Mouse (Mus musculus): ENCODE measurements around the gene Baz1a.
"Not testable (repeated sequence)": the region's sequence is repeated elsewhere in the genome, so short reads cannot be mapped to it uniquely, and the experiment has no call there.

Gene Baz1a

DNA sequence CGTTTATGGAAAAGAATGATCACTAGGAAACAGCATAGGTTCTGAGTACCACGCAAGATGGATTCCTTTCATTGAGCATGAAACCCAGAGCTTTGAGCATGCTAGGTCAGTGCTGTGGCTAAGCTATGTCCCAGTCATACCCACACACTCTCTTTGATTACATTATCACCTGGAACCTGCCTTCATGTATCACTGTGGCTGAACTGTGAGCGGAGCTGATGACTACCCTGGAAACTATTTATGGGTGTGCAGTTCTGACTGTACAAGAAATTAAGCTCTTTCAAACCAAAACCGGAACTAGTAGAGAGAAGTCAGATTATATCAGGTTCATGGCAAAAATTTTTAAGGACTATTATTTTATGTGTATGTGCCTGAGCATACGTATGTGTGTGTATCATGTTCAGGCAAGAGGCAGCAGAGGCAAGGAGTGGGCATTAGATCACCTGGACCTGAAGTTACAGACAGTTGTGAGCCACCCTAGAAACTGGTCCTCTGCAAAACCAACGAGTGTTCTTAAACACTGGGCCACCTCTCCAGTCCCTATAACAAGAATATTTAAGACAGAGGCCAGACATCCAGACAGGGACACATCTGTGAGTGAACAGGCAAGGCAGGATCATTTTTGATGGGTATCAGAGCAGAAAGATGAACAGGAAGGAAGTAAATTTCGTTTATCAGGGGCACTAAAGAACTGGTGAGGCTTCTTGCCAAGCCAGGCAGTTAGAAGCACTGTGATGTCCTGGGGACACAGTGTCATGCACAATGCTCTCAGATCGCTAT, 2.4 kb upstream of the Baz1a start:
- in situ Hi-C loops (cut with MboI; ENCODE audit: low pct_unique_long_range_greater_than_20kb in 1 of 2, low sequenced_read_pairs in 2 of 2, unreplicated experiment in 1 of 2) = no loop called here

DNA sequence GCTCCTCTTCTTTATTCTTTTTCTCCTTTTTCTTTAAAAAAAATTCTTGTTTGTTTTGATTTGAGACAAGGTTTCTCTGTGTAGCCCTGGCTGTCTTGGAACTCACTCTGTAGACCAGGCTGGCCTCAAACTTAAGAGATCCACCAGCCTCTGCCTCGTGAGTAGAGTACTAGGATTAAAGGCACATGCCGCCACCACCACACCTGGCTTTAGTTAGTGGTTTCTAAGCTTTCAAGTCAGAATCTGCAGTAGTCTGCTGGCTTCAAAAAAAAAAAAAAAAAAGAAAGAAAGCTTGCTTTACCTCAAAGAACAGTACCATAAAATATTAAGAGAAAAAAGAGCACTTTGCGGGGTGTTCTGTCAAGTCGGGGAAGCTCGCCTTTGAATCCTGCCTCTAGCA, 1.3 kb upstream of the Baz1a start:
- in situ Hi-C loops (cut with MboI; ENCODE audit: low pct_unique_long_range_greater_than_20kb in 1 of 2, low sequenced_read_pairs in 2 of 2, unreplicated experiment in 1 of 2) = no loop called here

- in situ Hi-C loops (cut with MboI; ENCODE audit: low pct_unique_long_range_greater_than_20kb in 1 of 2, low sequenced_read_pairs in 2 of 2, unreplicated experiment in 1 of 2) = no loop called here
These were observed 1.1 kb downstream of the Baz1a start for GRCm38 (mm10) chr12:55013031-55013430.

DNA sequence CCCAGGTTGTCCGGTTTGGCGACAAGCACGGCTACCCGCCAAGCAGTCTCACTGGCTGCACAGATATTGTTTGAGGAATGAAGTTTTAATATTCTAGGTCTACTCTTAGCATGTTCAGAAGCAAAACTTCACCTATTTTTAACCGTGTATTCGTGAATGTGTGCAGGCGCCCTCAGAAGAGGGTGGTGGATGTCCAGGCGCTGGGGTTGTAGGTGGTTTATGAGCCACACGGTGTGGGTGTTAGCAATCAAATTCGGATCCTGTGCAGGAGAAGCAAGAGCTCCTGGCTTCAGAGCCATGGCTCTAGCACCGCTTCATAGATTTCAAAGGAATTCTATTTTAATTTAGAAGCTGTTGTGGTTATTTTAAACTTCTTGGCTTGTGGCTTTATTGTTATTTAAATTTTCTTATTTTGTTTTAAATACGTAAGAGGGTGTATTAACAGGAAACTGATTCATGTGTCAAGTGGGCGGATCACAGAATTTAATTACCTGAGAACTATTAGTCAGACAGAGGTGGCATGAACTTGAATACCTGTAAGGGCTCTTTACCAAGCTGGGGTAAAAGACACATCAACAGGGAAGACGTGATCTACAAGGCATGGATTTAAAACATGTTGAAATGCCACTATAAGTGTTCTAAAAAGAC, 6.7 kb downstream of the Baz1a start:
- in situ Hi-C loops (cut with MboI; ENCODE audit: low pct_unique_long_range_greater_than_20kb in 1 of 2, low sequenced_read_pairs in 2 of 2, unreplicated experiment in 1 of 2) = no loop called here

DNA sequence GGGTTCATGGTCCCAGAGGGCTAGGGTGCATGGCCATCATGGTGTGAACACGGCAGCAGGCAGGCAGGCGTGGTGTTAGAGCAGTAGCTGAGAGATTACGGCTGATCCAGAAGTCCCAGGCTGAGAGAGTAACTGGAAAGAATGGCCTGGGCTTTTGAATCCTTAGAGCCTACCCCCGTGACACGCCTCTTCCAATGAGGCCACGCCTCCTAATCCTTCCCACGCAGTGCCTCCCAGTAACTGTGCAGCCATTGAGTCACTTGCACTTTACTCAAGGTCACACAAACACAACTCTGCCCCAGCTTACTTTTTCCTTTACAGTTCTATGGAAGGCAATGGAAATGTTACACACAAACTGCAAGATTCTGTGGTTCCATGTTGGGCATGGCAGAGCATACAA, 8.1 kb downstream of the Baz1a start:
- in situ Hi-C loops (cut with MboI; ENCODE audit: low pct_unique_long_range_greater_than_20kb in 1 of 2, low sequenced_read_pairs in 2 of 2, unreplicated experiment in 1 of 2) = no loop called here

DNA sequence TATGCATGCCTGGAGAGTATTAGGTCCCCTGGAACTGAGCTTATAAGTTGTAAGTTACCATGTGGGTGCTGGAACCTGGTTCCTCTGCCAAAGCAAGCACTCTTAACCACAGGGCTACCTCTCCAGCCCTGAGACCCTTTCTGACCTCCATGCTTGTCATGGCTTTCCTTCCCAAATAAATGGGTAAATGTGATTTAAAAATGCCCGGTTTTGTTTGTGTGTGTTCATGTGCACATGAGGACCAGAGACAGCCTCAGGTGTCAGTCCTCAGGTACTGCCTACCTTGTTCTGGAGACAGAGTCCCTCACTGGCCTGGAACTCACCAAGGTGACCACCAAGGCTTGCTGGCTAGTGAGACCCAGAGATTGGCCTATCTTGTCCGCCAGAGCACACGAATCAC, 9.8 kb downstream of the Baz1a start:
- in situ Hi-C loops (cut with MboI; ENCODE audit: low pct_unique_long_range_greater_than_20kb in 1 of 2, low sequenced_read_pairs in 2 of 2, unreplicated experiment in 1 of 2) = no loop called here

GRCm38 (mm10) chr12:55003843-55004242, 10.3 kb downstream of the Baz1a start:
- in situ Hi-C loops (cut with MboI; ENCODE audit: low pct_unique_long_range_greater_than_20kb in 1 of 2, low sequenced_read_pairs in 2 of 2, unreplicated experiment in 1 of 2) = no loop called here

DNA sequence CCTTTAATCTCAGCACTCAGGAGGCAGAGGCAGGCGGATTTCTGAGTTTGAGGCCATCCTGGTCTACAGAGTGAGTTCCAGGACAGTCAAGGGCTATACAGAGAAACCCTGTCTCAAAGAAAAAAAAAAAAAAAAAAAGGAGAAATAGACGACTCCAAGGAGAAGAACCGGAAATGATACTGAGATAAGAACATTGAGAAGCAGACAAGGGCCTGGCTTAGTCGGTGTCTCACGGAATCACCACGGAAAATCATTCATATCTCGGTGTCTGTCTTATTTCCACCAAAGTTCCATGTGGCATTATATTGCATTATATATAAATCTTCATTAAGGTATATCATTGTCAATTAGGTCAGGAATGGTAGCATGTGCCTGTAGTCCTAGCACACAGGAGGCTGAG, 11.6 kb downstream of the Baz1a start:
- in situ Hi-C loops (cut with MboI; ENCODE audit: low pct_unique_long_range_greater_than_20kb in 1 of 2, low sequenced_read_pairs in 2 of 2, unreplicated experiment in 1 of 2) = not testable (repeated sequence)

DNA sequence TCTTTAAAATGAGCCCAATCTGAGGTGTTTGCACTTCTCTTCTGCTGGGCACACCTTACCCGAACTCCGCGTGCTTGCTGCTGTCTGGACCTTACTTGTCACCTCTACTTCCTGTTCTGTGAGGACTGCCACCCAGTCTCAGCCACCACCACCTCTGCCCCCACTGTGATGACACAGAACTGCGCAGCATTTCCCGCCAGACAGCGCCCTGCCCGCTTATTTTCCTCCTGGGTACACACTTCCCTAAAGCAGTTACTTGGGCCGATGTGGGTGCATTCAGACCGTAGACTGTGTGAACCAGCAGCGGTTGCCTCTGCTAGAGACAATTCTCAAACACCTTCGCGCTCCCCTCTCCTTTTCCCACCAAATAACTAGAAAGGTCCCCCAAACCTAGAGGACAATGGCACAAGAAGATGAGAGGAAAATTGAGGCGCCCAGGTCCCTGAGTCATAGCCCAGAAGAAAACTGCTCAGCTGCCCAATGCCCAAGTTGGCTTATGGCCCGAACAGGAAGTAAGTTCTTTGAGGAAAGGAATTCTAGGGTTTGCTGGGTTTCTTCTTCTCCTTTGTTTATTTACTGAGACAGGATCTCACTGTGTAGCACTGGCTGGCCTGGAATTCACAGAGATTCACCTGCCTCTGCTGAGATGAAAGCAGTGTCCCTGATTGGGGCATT, 15.0 kb downstream of the Baz1a start:
- in situ Hi-C loops (cut with MboI; ENCODE audit: low pct_unique_long_range_greater_than_20kb in 1 of 2, low sequenced_read_pairs in 2 of 2, unreplicated experiment in 1 of 2) = no loop called here

DNA sequence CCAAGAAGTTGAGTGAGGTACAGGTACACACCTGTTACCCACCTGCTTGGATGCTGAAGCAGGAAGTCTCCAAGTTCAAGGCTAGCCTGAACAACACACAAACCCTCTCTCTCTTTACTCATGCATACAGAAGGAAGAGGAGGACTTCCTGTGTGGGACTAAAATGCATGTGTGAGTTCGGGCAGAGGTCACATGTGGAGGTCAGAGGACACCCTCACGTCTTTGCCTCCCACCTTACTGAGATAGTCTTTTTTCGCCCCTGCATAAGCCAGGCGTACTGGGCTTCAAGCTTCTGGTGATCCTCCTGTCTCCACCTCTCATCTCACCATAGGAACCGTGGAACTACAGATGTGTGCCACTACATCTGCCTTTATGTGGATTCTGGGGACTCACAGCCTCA, 15.7 kb downstream of the Baz1a start:
- in situ Hi-C loops (cut with MboI; ENCODE audit: low pct_unique_long_range_greater_than_20kb in 1 of 2, low sequenced_read_pairs in 2 of 2, unreplicated experiment in 1 of 2) = no loop called here

GRCm38 (mm10) chr12:54996979-54997474, 17.1 kb downstream of the Baz1a start:
- in situ Hi-C loops (cut with MboI; ENCODE audit: low pct_unique_long_range_greater_than_20kb in 1 of 2, low sequenced_read_pairs in 2 of 2, unreplicated experiment in 1 of 2) = no loop called here

- in situ Hi-C loops (cut with MboI; ENCODE audit: low pct_unique_long_range_greater_than_20kb in 1 of 2, low sequenced_read_pairs in 2 of 2, unreplicated experiment in 1 of 2) = no loop called here
These were observed 18.2 kb downstream of the Baz1a start for GRCm38 (mm10) chr12:54995965-54996364.

GRCm38 (mm10) chr12:54994418-54994817, 19.7 kb downstream of the Baz1a start:
- in situ Hi-C loops (cut with MboI; ENCODE audit: low pct_unique_long_range_greater_than_20kb in 1 of 2, low sequenced_read_pairs in 2 of 2, unreplicated experiment in 1 of 2) = no loop called here

GRCm38 (mm10) chr12:54994068-54994386, 20.1 kb downstream of the Baz1a start:
- in situ Hi-C loops (cut with MboI; ENCODE audit: low pct_unique_long_range_greater_than_20kb in 1 of 2, low sequenced_read_pairs in 2 of 2, unreplicated experiment in 1 of 2) = no loop called here

- in situ Hi-C loops (cut with MboI; ENCODE audit: low pct_unique_long_range_greater_than_20kb in 1 of 2, low sequenced_read_pairs in 2 of 2, unreplicated experiment in 1 of 2) = no loop called here
These were observed 20.7 kb downstream of the Baz1a start for GRCm38 (mm10) chr12:54993246-54994067.

GRCm38 (mm10) chr12:54992814-54993213, 21.3 kb downstream of the Baz1a start:
- in situ Hi-C loops (cut with MboI; ENCODE audit: low pct_unique_long_range_greater_than_20kb in 1 of 2, low sequenced_read_pairs in 2 of 2, unreplicated experiment in 1 of 2) = no loop called here

GRCm38 (mm10) chr12:54988323-54988850, 25.8 kb downstream of the Baz1a start:
- in situ Hi-C loops (cut with MboI; ENCODE audit: low pct_unique_long_range_greater_than_20kb in 1 of 2, low sequenced_read_pairs in 2 of 2, unreplicated experiment in 1 of 2) = no loop called here

DNA sequence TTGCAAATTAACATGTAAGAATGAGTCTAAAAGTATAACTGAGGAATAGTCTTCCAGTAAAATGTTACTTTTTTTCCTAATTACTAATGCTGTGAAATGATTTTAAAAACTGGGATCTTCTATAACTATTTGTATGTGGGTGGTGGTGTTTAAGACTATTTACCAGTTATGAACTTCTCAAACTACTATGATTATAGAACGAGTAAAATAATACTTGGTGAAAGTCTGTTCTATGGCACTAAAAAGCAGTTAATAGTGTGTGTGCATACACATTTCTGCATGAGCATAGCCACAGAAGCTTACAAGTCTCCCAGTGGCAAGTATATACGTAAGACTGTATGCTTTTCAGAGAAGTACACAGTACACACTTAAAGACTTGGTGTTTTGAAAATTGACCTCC, 27.0 kb downstream of the Baz1a start:
- in situ Hi-C loops (cut with MboI; ENCODE audit: low pct_unique_long_range_greater_than_20kb in 1 of 2, low sequenced_read_pairs in 2 of 2, unreplicated experiment in 1 of 2) = no loop called here
